Mouse (Mus musculus) limb, embryonic 14.5 days (tissue): ENCODE results near the gene Lyl1. TPM values are rescaled to one million over a fixed set of nuclear protein-coding genes. Genes with fewer than 3 reads are reported as not detected.

Source experiments
- ATAC-seq: fragments of 200-750 bp; cut with Nextera tagmentation; 2 replicates; pipeline ENCODE4 v1.8.0; 2017; ENCODE audit warnings: low read depth, moderate number of reproducible peaks, moderate TSS enrichment; ENCODE audit not compliant: low FRiP score
- DNase-seq: peaks from one replicate; pipeline ENCODE4 v3.0.0-alpha.2; 2015; ENCODE audit warnings: low spot score
- H3K27ac ChIP-seq: fragments of 300-500 bp; sonication (generic); replicated peaks from 2 replicates; pipeline ENCODE4 v1.5.1; 2014; ENCODE audit warnings: low read depth, mild to moderate bottlenecking, low read length, moderate library complexity, mixed read lengths
- H3K27me3 ChIP-seq: fragments of 300-500 bp; sonication (generic); 2 replicates; pipeline ENCODE4 v1.6.1; 2014; ENCODE audit warnings: low read length, mixed read lengths; ENCODE audit not compliant: control insufficient read depth, insufficient read depth
- H3K36me3 ChIP-seq: fragments of 300-500 bp; sonication (generic); 2 replicates; pipeline ENCODE4 v1.6.1; 2014; ENCODE audit warnings: mild to moderate bottlenecking, low read length, moderate library complexity, mixed read lengths; ENCODE audit not compliant: control insufficient read depth, insufficient read depth
- H3K4me1 ChIP-seq: fragments of 300-500 bp; sonication (generic); 2 replicates; pipeline ENCODE4 v1.6.1; 2014; ENCODE audit warnings: antibody characterized with exemption, low read length, mixed read lengths; ENCODE audit not compliant: control insufficient read depth, insufficient read depth
- H3K4me2 ChIP-seq: fragments of 300-500 bp; sonication (generic); replicated peaks from 2 replicates; pipeline ENCODE4 v1.6.1; 2014; ENCODE audit warnings: low read depth, mild to moderate bottlenecking, low read length, moderate library complexity; ENCODE audit not compliant: severe bottlenecking
- H3K4me3 ChIP-seq: fragments of 300-500 bp; sonication (generic); replicated peaks from 2 replicates; pipeline ENCODE4 v1.5.1; 2014; ENCODE audit warnings: low read length
- H3K9ac ChIP-seq: fragments of 300-500 bp; sonication (generic); 2 replicates; pipeline ENCODE4 v1.6.1; 2014; ENCODE audit warnings: mild to moderate bottlenecking, low read depth, low read length, moderate library complexity; ENCODE audit not compliant: severe bottlenecking
- H3K9me3 ChIP-seq: fragments of 300-500 bp; sonication (generic); 2 replicates; pipeline ENCODE4 v1.6.1; 2016; ENCODE audit warnings: low read length; ENCODE audit not compliant: control insufficient read depth
- POLR2A ChIP-seq: fragments of 200-500 bp; IDR thresholded peaks from 2 replicates; pipeline ENCODE4 v1.8.0; 2012; ENCODE audit warnings: inconsistent platforms, mild to moderate bottlenecking, moderate library complexity, borderline replicate concordance; ENCODE audit not compliant: insufficient read depth, insufficient read length; ENCODE audit errors: extremely low read depth
- WGBS: fragments of 180-500 bp; shearing (Covaris S2); extraction: QIAGEN DNeasy Blood & Tissue Kit; methylation state at CpG from one replicate; pipeline ENCODE4 v1.1.7; 2014; 5-methylcytosine and 5-hydroxymethylcytosine counted together
- polyA plus RNA-seq, 2 experiments: library from polyadenylated mRNA; depleted of rRNA in 1 of 2; stranded (reverse) in 1 of 2; unstranded in 1 of 2; fragments of >200 nt; fragmentation: Nextera tagmentation in 1 of 2; extraction: Ambion mirVana in 1 of 2; gene quantifications; 2 replicates each; pipeline versions ENCODE4 v1.2.1 to v1.2.3; 2012 to 2014

Gene Lyl1
- polyA plus RNA-seq, 2 experiments, result 5.6 to 7.1 TPM

DNA sequence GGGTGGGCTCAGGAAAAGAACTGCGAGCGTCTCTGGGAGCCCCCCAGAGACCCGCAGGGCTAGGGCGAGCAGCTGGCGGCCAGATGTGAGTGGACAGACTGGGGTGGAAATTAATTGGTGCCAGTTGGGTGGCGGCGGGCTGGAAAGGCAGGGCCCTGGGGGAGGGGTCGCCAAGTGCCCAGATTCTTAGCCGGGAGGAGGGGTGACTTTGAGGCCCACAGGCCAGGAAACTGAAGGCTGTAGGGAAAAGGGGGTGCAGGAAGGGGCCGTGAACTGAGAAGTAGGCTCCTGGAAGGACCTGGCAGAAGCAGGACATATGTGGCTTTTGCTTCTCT is 45.1 kb upstream of the Lyl1 start:
- DNase-seq, result peak; percentile 74
- TF ChIP-seq POLR2A, result no peak
- H3K27me3 ChIP-seq, result no peaks in the 10 kb centered on the region
- ATAC-seq, result peak; percentile 60
- peak overlapping the region; percentile 35 for H3K4me3 ChIP-seq
- H3K9ac ChIP-seq, result peak overlapping the region; percentile 57
- 1% methylated on average over 10 of the region's 10 CpGs for WGBS
- H3K4me1 ChIP-seq, result peaks cover 55% of the 10 kb centered on the region
- H3K4me2 ChIP-seq, result peak overlapping the region; percentile 75
- no peaks in the 10 kb centered on the region for H3K9me3 ChIP-seq
- no peaks in the 10 kb centered on the region for H3K36me3 ChIP-seq
- H3K27ac ChIP-seq, result peak overlapping the region; percentile 97

DNA sequence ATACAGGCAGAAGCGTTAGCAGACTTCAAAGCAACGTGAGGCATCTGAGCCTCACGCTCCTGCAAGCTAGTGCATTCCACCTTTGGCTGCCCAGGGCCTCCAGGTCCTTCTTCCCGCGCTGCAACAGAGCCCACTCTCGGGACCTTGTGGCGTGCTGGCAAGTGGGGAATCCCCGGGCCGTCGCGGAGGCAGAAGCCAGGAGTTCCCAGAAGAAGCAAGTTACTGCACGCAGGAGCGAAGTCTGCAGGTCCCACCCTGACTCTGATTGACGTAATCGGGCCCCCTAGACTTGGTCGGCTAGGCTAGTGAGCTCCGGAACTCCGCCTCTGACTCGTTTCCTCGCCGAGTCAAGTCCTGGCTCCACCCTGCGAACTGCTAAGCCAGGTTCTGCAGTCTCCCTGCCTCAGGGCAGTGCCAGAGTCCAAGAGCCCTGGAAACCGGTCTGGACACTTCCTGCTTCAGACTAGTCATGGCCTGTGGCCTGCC is 44.6 kb upstream of the Lyl1 start:
- Histone ChIP-seq H3K4me1 (peaks cover 55% of the 10 kb centered on the region), H3K27ac (peak overlapping the region; percentile 97), H3K36me3 (no peaks in the 10 kb centered on the region), H3K4me3 (peak overlapping the region; percentile 35), H3K27me3 (no peaks in the 10 kb centered on the region), H3K9me3 (no peaks in the 10 kb centered on the region), H3K4me2 (peak overlapping the region; percentile 75), H3K9ac (peak overlapping the region; percentile 57)
- no peak for TF ChIP-seq POLR2A
- DNase-seq, result peak; percentile 88
- WGBS, result 0% methylated on average over 23 of the region's 23 CpGs
- ATAC-seq, result peak; percentile 63

- ATAC-seq, result no peak
- DNase-seq, result no peak
- Histone ChIP-seq H3K9me3 (no peaks in the 10 kb centered on the region), H3K9ac (peak overlapping the region; percentile 57; the same call in 1 of the 2 replicates), H3K27ac (peak overlapping the region; percentile 97), H3K4me2 (peak overlapping the region; percentile 75), H3K36me3 (no peaks in the 10 kb centered on the region), H3K4me1 (peaks cover 55% of the 10 kb centered on the region), H3K4me3 (0 out of 2 replicates have a peak overlapping the region, but pooled peaks have one; percentile 35), H3K27me3 (no peaks in the 10 kb centered on the region)
- no peak for TF ChIP-seq POLR2A
Observed at GRCm38 (mm10) chr8:84657203-84657602, 44.1 kb upstream of the Lyl1 start.

- no peak for DNase-seq
- peaks cover 55% of the 10 kb centered on the region for H3K4me1 ChIP-seq
Observed at GRCm38 (mm10) chr8:84657680-84658079, 43.6 kb upstream of the Lyl1 start.

DNA sequence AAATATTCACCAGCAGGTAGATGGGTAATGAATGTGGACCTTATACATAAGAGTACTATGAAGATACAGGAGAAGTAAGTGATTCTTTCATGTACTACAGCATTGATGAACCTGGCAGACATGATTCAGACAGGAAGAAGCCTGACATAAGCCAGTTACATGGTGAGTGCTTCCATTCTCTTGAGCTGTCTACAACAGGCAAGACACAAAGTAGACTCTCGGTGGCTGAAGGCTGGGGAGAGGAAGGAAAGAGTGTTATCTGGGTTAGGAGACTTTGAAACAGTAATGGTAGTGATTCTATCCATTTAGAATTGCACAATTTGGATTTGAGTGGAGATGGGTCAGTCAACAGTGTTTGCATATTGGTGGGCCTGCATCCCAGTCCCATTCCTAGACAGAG is 42.3 kb upstream of the Lyl1 start:
- H3K4me1 ChIP-seq, result peaks cover 57% of the 10 kb centered on the region
- no peak for ATAC-seq
- no peak for DNase-seq
- H3K27ac ChIP-seq, result no peak overlapping the region
- H3K27me3 ChIP-seq, result no peaks in the 10 kb centered on the region
- H3K9me3 ChIP-seq, result no peaks in the 10 kb centered on the region
- H3K36me3 ChIP-seq, result no peaks in the 10 kb centered on the region
- 77% methylated on average over 1 of the region's 1 CpGs for WGBS
- H3K4me3 ChIP-seq, result no peak overlapping the region
- no peak overlapping the region for H3K9ac ChIP-seq
- no peak for TF ChIP-seq POLR2A
- no peak overlapping the region for H3K4me2 ChIP-seq

More at GRCm38 (mm10) chr8:84657680-84658079, 43.6 kb upstream of the Lyl1 start:
- no peak overlapping the region for H3K4me3 ChIP-seq
- H3K9me3 ChIP-seq, result no peaks in the 10 kb centered on the region
- TF ChIP-seq POLR2A, result no peak
- ATAC-seq, result no peak
- no peak overlapping the region for H3K9ac ChIP-seq
- no peak overlapping the region for H3K4me2 ChIP-seq
- no peaks in the 10 kb centered on the region for H3K27me3 ChIP-seq
- peak overlapping the region; percentile 97 for H3K27ac ChIP-seq
- WGBS, result 47% methylated on average over 4 of the region's 4 CpGs
- no peaks in the 10 kb centered on the region for H3K36me3 ChIP-seq
